Mouse (Mus musculus) ZHBTc4 (cell line): Measurements from ENCODE around the gene Tal1.

Experiments used
- DNase-seq: peaks from one replicate; pipeline ENCODE4 v3.0.0-alpha.2; 2011; ENCODE audit warnings: low read depth, low spot score

The Tal1 gene

GRCm38 (mm10) chr4:115113266-115113665 is 57.0 kb downstream of the Tal1 start:
- DNase-seq = no peak

- no peak for DNase-seq
These were observed 63.4 kb downstream of the Tal1 start for GRCm38 (mm10) chr4:115119642-115120041.

- no peak for DNase-seq
These were observed 64.9 kb downstream of the Tal1 start for GRCm38 (mm10) chr4:115121162-115121561.
